Mouse (Mus musculus) NIH3T3 (cell line): ENCODE data around the gene Cnpy1.

ENCODE experiments used
- DNase-seq: peaks from one replicate; pipeline ENCODE4 v3.0.0-alpha.2; 2012; ENCODE audit warnings: low read depth

Gene Cnpy1

DNA sequence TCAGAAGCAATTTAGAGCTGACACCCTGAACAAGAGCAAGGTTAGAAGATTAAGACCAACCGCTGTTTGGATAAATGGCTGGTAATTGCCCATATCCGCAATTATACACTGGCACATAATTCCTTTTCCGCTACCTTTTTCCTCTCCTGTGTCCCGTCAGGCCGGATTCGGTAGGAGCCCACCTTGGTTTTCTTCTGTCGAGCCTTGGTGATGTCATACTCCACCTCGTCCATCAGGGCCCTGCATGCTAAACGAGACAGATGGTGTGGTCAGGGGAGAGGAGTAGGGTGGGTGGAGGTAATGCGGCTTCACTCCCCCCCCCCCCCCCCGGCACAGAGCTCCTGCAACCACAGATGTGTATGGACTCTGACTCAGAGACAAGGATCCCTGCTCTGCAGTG, at the start of gene Cnpy1:
Cnpy1 (minus strand) TSS at position 233 of the 400 bp plus-strand sequence.
- no peak for DNase-seq

DNA sequence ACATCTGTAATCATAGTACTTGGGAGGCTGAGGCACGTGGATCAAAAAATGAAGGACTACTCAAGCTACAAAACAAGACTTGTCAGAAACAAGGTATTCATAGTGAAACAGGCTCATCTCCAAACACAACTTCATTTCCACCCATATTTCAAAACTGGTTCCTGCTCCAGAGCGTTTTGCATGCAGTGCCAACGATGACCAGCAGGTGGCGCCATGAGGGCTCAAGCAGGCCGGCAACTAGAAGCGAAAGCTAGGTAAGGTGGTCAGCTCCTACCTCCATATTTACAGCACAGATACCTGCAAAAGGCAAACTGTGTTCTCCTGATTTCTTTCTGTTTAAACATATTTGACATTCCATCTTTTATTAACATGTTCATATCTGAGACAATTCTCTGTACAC, 48.4 kb upstream of the Cnpy1 start:
- peak; percentile 86 for DNase-seq

GRCm38 (mm10) chr5:28292281-28292680, 46.7 kb upstream of the Cnpy1 start:
- no peak for DNase-seq

DNA sequence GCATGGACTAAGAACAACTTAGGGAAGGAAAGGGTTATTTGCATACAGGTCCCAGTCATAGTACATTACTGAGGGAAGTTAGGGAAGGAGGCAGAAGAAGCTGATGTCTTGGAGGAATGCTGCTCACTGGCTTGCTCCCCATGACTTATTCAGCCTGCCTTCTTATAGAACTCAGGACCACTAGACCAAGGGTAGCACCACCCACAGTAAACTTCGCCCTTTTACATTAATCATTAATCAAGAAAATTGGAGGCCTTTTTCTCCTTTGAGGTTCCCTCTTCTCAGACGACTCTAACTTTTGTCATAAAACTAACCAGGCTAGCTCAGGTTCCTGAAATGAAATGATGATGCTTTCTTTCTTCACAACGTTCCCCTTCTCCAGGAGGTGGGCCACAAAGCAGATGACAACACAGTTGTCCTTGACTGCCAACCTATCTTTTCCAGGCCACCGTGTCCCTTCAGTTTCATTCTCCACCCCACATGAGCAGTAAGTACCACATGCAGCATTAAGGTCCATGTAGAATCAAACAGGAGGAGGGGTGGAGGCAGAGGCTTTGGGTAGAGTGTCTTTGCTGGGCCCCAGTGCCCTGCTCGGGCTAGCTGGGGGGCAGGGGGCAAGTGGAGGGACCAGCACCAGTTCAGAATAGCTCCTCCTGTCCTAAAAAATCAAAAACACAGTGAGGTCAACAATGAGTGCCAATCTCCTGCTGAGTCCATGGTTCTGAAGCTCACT, 45.7 kb upstream of the Cnpy1 start:
- DNase-seq = no peak

- DNase-seq = no peak
Measured at GRCm38 (mm10) chr5:28290630-28291029, 45.0 kb upstream of the Cnpy1 start.

- DNase-seq = no peak
Measured at GRCm38 (mm10) chr5:28289111-28289510, 43.5 kb upstream of the Cnpy1 start.

GRCm38 (mm10) chr5:28277279-28277678, 31.7 kb upstream of the Cnpy1 start:
- DNase-seq = no peak

DNA sequence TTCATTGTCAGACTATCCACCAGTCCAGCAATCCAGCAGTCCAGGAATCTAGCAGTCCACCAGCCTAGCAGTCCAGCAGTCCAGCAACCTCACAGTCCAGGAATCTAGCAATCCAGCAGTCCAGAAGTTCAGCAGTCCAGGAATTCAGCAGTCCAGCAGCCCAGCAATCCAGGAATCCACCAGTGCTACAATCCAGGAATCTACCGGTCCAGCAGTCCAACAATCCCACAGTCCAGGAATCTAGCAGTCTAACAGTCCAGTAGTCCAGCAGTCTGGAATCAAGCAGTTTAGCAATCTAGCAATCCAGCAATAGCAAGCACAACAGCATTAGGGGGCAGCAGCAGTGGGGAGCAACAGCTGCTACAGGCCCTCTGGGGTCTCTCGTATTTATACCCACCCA, 27.2 kb upstream of the Cnpy1 start:
- peak; percentile 8 for DNase-seq

GRCm38 (mm10) chr5:28269469-28269991, 23.9 kb upstream of the Cnpy1 start:
- DNase-seq = peak; percentile 25

DNA sequence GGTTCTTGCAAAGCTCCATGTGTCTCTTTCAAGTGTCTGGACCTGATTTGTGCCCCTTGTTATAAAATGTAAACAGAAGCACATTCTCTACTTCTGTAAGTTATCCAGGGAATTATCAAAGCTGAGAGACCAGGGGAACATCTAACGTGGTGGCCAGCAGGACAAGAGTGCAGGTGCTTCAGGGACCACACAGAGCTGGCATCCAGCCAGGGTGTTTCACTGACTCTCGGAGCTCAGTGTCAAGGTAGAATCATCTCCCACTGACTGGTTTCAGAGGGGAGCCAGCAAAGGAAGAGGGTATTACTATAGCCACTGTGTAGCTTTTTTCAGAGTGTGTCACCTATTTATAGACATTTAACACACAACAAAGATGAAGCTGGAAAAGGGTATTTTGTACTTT, 22.0 kb upstream of the Cnpy1 start:
- no peak for DNase-seq

GRCm38 (mm10) chr5:28265653-28266052, 20.0 kb upstream of the Cnpy1 start:
- no peak for DNase-seq

- no peak for DNase-seq
Measured at GRCm38 (mm10) chr5:28263852-28264251, 18.2 kb upstream of the Cnpy1 start.

GRCm38 (mm10) chr5:28262070-28262469, 16.5 kb upstream of the Cnpy1 start:
- no peak for DNase-seq

DNA sequence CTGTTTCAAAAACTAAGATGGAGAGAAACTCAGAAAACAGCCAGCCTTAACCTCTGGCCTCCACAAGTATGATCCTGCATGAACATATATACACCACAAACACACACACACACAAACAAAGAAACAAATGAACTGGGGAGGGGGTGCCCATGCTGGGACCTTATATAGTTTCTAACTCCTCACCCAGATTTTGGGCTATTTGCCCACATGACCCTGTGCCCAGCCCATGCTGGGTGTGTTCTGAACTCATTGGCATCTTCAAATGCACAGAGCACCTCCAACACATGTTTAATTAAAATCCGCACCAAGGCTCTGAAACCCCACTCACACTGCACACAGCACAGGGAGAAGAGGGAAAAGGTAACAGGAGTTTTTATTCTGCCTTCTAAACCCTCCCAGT, 14.3 kb upstream of the Cnpy1 start:
- DNase-seq = no peak

DNA sequence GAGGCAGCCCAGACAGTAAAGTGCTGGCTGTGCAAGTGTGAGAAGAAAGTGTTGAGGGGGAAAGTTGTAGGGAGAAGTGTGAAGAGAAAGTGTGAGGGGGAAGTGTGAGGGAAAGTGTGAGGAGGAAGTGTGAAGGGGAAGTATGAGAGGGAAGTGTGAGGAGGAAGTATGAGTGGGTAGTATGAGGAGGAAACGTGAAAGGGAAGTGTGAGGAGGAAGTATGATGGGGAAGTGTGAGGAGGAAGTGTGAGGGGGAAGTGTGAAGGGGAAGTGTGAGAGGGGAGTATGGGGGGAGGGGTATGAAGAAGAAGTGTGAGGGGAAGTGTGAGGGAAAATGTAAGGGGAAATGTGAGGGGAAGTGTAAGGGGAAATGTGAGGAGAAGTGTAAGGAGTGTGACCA, 13.8 kb upstream of the Cnpy1 start:
- no peak for DNase-seq

- DNase-seq = no peak
Measured at GRCm38 (mm10) chr5:28257816-28258215, 12.2 kb upstream of the Cnpy1 start.

GRCm38 (mm10) chr5:28252999-28253398, 7.4 kb upstream of the Cnpy1 start:
- DNase-seq = no peak

- DNase-seq = no peak
Measured at GRCm38 (mm10) chr5:28252260-28252659, 6.7 kb upstream of the Cnpy1 start.

DNA sequence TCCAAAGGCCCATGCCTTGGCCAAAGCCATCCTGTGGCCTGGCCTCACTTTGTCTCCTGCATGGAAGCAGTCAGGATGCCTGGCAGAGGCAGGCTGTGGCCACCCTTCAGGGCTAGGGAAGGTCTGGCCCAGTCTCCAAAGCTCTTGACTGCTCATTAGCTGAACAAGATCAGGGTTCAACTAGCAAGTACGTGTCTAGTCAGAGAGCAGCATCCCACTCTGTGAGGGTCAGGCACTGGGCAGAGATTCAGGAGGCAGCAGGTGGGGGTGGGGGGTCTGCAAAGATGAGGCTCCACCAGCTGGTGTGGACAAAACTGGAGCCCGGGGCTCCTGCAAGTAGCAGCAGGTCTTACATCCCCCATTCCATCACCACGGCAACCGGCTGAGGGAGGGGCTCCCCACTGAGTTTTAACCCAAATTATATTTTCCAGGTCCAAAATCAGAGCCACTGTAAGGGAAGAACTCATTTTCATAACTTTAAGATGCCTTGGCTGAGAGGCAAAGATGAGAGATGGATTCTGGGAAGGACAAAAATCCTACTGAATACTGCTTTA, 5.7 kb upstream of the Cnpy1 start:
- DNase-seq = no peak

- no peak for DNase-seq
Measured at GRCm38 (mm10) chr5:28250479-28250878, 4.9 kb upstream of the Cnpy1 start.

DNA sequence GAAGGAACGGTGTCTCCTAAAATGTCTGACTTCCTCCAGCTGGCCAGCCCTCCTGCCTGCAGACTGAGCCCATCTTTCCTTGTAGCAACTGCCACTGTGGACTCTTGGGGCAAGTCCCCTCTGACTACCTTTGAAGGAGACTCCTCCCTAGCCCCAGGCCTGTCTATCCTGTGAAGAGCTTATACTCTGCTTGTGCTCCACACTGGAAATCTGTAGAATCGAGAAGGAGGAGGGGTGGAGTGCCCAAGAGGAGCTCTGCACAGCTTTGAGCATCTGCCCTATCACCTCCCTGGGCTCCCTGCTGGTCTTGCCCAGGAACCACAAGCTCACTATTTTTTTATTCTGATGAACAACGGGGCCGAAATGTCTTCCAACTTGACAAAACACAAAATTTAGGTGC, 485 bp downstream of the Cnpy1 start:
- DNase-seq = no peak

- peak; percentile 19 for DNase-seq
Measured at GRCm38 (mm10) chr5:28243501-28244177, 2.0 kb downstream of the Cnpy1 start.

DNA sequence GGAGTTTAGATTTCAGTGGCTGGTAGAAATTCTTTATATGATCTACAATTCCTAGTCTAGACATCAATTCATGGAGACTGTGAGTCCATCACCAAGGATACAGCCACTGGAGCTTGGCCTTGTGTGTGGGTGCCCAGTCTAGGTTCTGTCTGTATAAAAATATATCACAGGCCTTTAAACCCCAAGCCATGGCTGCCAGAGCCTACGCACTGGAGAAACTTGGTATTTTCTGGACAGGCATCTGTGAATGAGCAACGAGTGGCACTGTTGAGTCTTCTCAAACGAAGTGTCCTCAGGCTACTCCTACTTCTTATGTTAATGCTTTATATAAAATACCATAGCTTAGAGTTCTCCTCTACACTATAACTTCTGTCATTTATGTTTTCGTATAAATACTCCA, 4.2 kb downstream of the Cnpy1 start:
- DNase-seq = no peak
